Mouse (Mus musculus): ENCODE measurements around the gene Nr4a1. TPM values are rescaled to one million over a fixed set of nuclear protein-coding genes. Genes with fewer than 3 reads are reported as not detected.
A peak's percentile ranks its signal among the peaks of the same experiment; 100 is the strongest.

The Nr4a1 gene
- polyA plus RNA-seq, 1 experiment = 50.3 TPM

GRCm38 (mm10) chr15:101316279-101316912, 62.3 kb downstream of the Nr4a1 start:
- Histone ChIP-seq H3K4me3 (ENCODE audit: extremely low read depth, insufficient read depth, insufficient read length) (no peak overlapping the region), H3K27ac (ENCODE audit: insufficient read depth, low read length) (no peak overlapping the region), H3K36me3 (ENCODE audit: control insufficient read depth, insufficient read depth, low read length) (no peaks in the 10 kb centered on the region), H3K27me3 (ENCODE audit: control insufficient read depth, insufficient read depth, low read length) (no peaks in the 10 kb centered on the region), H3K4me1 (ENCODE audit: control insufficient read depth, insufficient read depth, insufficient read length) (peaks cover 21% of the 10 kb centered on the region; the same call in 1 of the 2 replicates)
- TF ChIP-seq POLR2A (IDR thresholded peaks at IDR 0.05; ENCODE audit: low read depth, low read length) (no peak), CTCF (IDR thresholded peaks at IDR 0.05; ENCODE audit: extremely low read depth, insufficient read depth, insufficient read length, insufficient replicate concordance) (no peak)
- WGBS = 14% methylated on average over 13 of the region's 13 CpGs
- no peak for DNase-seq (ENCODE audit: low read depth in 1 of 2, low spot score in 2 of 2)

GRCm38 (mm10) chr15:101316913-101317813, 63.1 kb downstream of the Nr4a1 start:
- TF ChIP-seq POLR2A (IDR thresholded peaks at IDR 0.05; ENCODE audit: low read depth, low read length) (no peak), CTCF (IDR thresholded peaks at IDR 0.05; ENCODE audit: extremely low read depth, insufficient read depth, insufficient read length, insufficient replicate concordance) (no peak)
- H3K27ac ChIP-seq (ENCODE audit: insufficient read depth, low read length) = peak overlapping the region; percentile 38
- 32% methylated on average over 18 of the region's 18 CpGs for WGBS
- no peaks in the 10 kb centered on the region for H3K36me3 ChIP-seq (ENCODE audit: control insufficient read depth, insufficient read depth, low read length)
- peaks cover 21% of the 10 kb centered on the region; the same call in 1 of the 2 replicates for H3K4me1 ChIP-seq (ENCODE audit: control insufficient read depth, insufficient read depth, insufficient read length)
- no peak overlapping the region for H3K4me3 ChIP-seq (ENCODE audit: extremely low read depth, insufficient read depth, insufficient read length)
- no peak for DNase-seq (ENCODE audit: low read depth in 1 of 2, low spot score in 2 of 2)
- H3K27me3 ChIP-seq (ENCODE audit: control insufficient read depth, insufficient read depth, low read length) = no peaks in the 10 kb centered on the region

- no peak for DNase-seq (ENCODE audit: low read depth in 1 of 2, low spot score in 2 of 2)
Measured at GRCm38 (mm10) chr15:101317814-101318500, 63.9 kb downstream of the Nr4a1 start.

GRCm38 (mm10) chr15:101318889-101319765, 65.1 kb downstream of the Nr4a1 start:
- peak overlapping the region; percentile 12 for H3K27ac ChIP-seq (ENCODE audit: insufficient read depth, low read length)
- WGBS = 28% methylated on average over 14 of the region's 14 CpGs
- peak in 1 of 2 experiments; percentile 24 for DNase-seq (ENCODE audit: low read depth in 1 of 2, low spot score in 2 of 2)

More at GRCm38 (mm10) chr15:101317814-101318500, 63.9 kb downstream of the Nr4a1 start:
- Histone ChIP-seq H3K4me3 (ENCODE audit: extremely low read depth, insufficient read depth, insufficient read length) (no peak overlapping the region), H3K27ac (ENCODE audit: insufficient read depth, low read length) (0 out of 2 replicates have a peak overlapping the region, but pooled peaks have one; percentile 38), H3K36me3 (ENCODE audit: control insufficient read depth, insufficient read depth, low read length) (no peaks in the 10 kb centered on the region), H3K4me1 (ENCODE audit: control insufficient read depth, insufficient read depth, insufficient read length) (peaks cover 21% of the 10 kb centered on the region; the same call in 1 of the 2 replicates), H3K27me3 (ENCODE audit: control insufficient read depth, insufficient read depth, low read length) (no peaks in the 10 kb centered on the region)
- TF ChIP-seq CTCF (IDR thresholded peaks at IDR 0.05; ENCODE audit: extremely low read depth, insufficient read depth, insufficient read length, insufficient replicate concordance) (no peak), POLR2A (IDR thresholded peaks at IDR 0.05; ENCODE audit: low read depth, low read length) (no peak)
- 19% methylated on average over 2 of the region's 2 CpGs for WGBS

GRCm38 (mm10) chr15:101320010-101320617, 66.0 kb downstream of the Nr4a1 start:
- WGBS = 47% methylated on average over 6 of the region's 6 CpGs
- TF ChIP-seq CTCF (IDR thresholded peaks at IDR 0.05; ENCODE audit: extremely low read depth, insufficient read depth, insufficient read length, insufficient replicate concordance) = no peak
- TF ChIP-seq POLR2A (IDR thresholded peaks at IDR 0.05; ENCODE audit: low read depth, low read length) = no peak
- Histone ChIP-seq H3K4me3 (ENCODE audit: extremely low read depth, insufficient read depth, insufficient read length) (no peak overlapping the region), H3K27me3 (ENCODE audit: control insufficient read depth, insufficient read depth, low read length) (no peaks in the 10 kb centered on the region), H3K36me3 (ENCODE audit: control insufficient read depth, insufficient read depth, low read length) (no peaks in the 10 kb centered on the region), H3K4me1 (ENCODE audit: control insufficient read depth, insufficient read depth, insufficient read length) (peaks cover 21% of the 10 kb centered on the region; the same call in 1 of the 2 replicates), H3K27ac (ENCODE audit: insufficient read depth, low read length) (no peak overlapping the region)
- no peak for DNase-seq (ENCODE audit: low read depth in 1 of 2, low spot score in 2 of 2)

More at GRCm38 (mm10) chr15:101318889-101319765, 65.1 kb downstream of the Nr4a1 start:
- no peaks in the 10 kb centered on the region for H3K36me3 ChIP-seq (ENCODE audit: control insufficient read depth, insufficient read depth, low read length)
- no peak for TF ChIP-seq CTCF (IDR thresholded peaks at IDR 0.05; ENCODE audit: extremely low read depth, insufficient read depth, insufficient read length, insufficient replicate concordance)
- no peak for TF ChIP-seq POLR2A (IDR thresholded peaks at IDR 0.05; ENCODE audit: low read depth, low read length)
- no peak overlapping the region for H3K4me3 ChIP-seq (ENCODE audit: extremely low read depth, insufficient read depth, insufficient read length)
- no peaks in the 10 kb centered on the region for H3K27me3 ChIP-seq (ENCODE audit: control insufficient read depth, insufficient read depth, low read length)
- H3K4me1 ChIP-seq (ENCODE audit: control insufficient read depth, insufficient read depth, insufficient read length) = peaks cover 21% of the 10 kb centered on the region; the same call in 1 of the 2 replicates
